Mouse (Mus musculus) embryonic fibroblast, embryonic 13.5 days (primary cell): ENCODE measurements around the gene Actr1b.

Experiments used
- CTCF ChIP-seq: IDR thresholded peaks from 2 replicates; pipeline ENCODE4 v1.5.1; 2011; ENCODE audit warnings: mild to moderate bottlenecking, control low read depth, low read length, moderate library complexity, borderline replicate concordance; ENCODE audit not compliant: insufficient read depth
- POLR2A ChIP-seq: IDR thresholded peaks from 2 replicates; pipeline ENCODE4 v1.6.1; 2011; ENCODE audit warnings: low read depth, mild to moderate bottlenecking, control low read depth, low read length, moderate library complexity

DNA sequence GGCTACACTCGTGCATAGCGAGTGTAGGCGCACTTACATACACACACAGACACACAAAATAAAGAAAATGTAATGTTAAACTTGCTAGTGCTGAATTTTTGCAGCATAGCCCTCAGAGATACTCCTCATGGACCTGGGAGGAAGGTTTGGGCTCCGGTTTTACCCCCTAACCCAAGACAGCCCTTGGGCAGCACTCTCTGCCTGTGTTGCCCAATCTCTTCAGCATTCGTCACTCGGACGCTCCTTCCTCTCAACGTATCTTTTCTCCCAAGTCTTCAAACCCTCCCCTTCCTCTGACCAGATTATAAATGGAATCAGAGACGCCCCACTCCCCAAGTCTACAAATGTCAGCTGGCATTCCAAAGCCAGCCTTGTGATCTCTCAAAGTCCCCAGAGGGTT lies 28.8 kb upstream of the Actr1b start:
- TF ChIP-seq CTCF (no peak), POLR2A (no peak)
